Mouse (Mus musculus) layer of hippocampus, postnatal 25 days (tissue): ENCODE results near the gene Zbtb39. TPM values are rescaled to one million over a fixed set of nuclear protein-coding genes. Genes with fewer than 3 reads are reported as not detected.
"Not testable (repeated sequence)": the region's sequence is repeated elsewhere in the genome, so short reads cannot be mapped to it uniquely, and the experiment has no call there.

ENCODE experiments used
- DNase-seq, 2 experiments: peaks; one replicate each; pipeline ENCODE4 v3.0.0; 2022; ENCODE audit warnings: mixed read lengths in 2 of 2, low spot score in 1 of 2; ENCODE audit errors: extremely low spot score in 1 of 2
- total RNA-seq, 2 experiments: library from RNA; stranded (reverse); gene quantifications; 2 replicates each; pipeline ENCODE4 v1.2.3; 2021

Gene Zbtb39
- total RNA-seq, 2 experiments from 2014 or later, result 9.9 to 10.1 TPM

GRCm38 (mm10) chr10:127736266-127736665 is 3.1 kb upstream of the Zbtb39 start:
- no peak for DNase-seq

- no peak for DNase-seq
Observed at GRCm38 (mm10) chr10:127736916-127737315, 2.4 kb upstream of the Zbtb39 start.

DNA sequence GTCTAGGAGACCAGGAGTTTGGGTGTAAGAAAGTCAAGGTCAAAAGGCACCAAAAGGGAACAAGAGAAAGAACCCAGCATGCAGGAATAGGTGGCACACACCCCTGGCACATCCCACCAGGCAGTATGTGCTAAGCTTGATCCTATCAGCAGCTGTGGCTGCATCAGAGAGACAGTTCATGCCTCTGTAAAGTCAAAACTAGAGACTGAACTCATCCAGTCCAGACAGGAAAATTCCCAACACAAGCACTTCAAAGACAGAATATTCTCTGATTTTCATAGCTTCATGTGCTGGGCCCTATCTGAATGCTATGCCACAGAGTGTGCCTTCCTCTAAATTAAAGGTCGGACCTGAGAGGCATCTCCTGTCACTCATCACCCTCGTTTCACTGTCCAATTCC is 1.8 kb upstream of the Zbtb39 start:
- no peak for DNase-seq

DNA sequence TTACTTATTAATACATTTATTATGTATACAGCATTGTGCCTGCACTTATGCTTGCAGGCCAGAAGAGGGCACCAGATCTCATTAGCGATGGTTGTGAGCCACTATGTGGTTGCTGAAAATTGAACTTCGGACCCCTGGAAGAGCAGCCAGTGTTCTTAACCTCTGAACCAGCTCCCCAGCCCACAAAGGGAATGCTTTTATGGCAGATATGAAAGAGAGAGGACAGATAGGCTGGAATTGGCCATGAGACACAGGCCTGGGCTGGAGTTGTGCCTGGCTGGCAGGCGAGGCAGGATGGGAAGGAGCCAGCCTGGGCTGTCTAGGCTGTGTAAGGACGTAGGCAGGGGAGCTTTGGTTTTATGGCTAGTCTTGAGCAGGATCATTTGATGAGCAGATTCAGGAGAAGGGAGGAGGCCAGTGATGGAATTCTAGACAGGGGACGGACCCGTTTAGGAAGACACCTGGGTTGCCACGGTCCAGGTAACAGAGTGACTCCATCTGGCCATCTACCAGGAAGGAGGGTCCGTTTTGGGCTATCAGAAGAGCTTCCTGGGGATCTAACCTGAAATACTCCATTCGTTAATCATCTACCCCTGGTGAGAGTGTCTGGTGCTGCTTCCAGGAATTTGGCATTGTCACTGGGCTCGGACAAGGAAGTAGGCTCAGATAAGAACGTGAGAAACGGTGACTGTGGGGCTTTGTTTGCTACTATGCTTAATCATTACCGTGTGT is 1.0 kb upstream of the Zbtb39 start:
- DNase-seq, result peak in 1 of 2 experiments; percentile 31

DNA sequence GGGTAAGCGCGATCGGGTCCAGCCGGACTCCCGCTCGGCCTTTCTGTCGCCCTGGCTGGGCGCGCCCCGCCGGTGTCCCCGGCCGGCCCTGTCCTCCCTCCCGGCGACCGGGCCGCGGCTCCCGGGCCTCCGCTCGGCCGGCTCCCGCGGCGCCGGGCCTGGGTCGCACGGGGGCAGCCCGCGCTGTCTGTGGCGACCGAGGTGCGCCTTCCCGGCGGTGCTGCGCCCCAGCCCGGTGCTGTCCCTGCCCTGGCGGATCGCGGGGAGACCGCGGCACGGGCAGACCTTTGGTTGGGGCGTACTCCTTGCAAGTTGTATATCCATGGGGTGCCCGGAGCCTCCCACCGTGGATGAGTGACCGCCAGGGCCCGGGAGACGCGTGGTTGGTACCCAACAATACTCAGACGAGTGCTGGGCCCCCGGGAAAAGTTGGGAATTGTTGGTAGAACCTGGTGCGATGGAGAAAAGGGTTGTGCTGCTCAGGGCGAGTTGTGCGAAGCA is 373 bp downstream of the Zbtb39 start:
- DNase-seq, result no peak

- DNase-seq, result peak in 1 of 2 experiments; percentile 53
Observed at GRCm38 (mm10) chr10:127744661-127745060, 5.3 kb downstream of the Zbtb39 start.

- DNase-seq, result no peak
Observed at GRCm38 (mm10) chr10:127745886-127746285, 6.5 kb downstream of the Zbtb39 start.

DNA sequence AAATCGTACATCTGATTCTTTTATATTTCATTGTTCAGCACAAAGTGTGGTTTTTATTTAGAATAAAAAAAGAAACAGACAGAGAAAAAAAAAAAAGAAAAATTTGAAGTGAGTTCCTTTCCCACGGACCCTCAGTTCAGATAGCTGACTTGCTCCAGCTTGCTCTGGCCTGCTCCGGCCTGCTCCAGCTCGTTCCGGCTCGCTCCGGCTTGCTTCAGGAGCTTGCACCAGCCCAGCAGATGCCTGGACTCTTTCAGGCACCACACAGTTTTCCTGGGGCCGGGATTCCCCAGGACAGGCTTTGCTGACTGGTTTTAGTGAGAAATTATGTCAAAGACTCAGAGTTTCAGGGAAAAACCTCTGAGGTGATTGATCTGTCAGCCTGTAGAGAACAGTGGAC is 7.9 kb downstream of the Zbtb39 start:
- DNase-seq, result no peak

DNA sequence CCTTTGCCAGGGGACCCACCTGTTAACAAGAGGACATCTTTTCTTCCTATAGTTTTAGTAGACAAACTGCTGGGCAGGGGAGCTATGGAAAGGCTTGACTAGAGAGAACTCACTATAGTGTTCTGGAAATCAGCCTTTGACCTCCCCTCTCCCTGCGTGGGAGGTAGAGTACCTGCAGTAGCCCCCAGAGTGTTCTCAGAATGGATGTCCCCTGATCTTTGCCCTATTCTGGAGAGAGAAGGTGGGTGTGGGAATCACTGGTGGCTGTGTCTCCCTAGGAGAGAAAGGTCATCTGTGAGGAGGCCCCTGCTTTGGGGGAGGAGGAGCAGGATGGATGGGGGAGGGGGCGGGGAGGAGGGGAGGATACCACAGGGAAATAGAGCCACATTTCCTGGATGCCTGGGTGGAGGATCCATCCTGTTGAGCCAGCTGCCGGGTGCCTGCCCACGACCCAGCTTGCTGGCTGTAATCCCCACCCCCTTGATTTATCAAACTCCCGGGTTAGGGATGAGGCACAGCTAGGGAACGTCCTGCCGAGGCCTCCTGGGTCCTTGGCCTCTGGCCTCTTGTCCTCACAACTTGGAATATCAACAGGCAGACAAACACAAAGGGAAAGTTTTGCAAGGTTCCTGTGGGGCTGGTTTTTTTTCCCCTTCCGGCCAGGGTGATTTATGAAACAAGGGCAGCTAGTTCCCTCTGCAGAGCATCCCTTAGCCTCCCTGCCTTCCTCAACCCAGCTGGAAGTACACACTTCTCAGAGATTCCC is 9.7 kb downstream of the Zbtb39 start:
- no peak for DNase-seq

DNA sequence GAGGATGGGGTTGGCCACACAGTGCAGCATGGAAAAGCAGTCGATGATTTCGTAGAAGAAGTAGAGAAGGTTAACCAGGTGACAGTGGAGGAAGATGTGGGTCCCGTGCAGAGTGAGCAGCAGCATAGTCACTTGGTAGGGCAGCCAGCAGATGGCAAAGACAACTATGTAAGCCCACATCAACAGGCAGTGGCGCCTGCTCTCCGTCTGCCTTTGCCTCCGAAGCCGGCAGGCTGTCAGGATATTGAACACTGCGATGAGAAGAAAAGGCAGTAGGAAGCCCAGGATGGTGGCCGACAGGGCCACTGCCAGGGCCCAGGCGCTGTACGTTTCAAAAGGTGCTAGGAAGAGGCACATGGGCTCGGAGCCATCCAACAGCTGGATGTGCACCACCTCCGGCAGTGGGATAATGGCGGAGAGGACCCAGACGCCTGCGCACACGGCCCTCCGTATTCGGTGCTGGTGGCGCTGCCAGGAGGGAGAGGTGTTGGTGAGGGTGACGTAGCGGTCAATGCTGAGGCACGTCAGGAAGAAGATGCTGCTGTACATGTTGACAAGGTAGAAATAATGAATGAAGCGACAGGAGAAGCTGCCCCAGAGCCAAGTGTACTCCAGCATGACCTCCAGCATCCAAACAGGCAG is 10.9 kb downstream of the Zbtb39 start:
- no peak for DNase-seq

DNA sequence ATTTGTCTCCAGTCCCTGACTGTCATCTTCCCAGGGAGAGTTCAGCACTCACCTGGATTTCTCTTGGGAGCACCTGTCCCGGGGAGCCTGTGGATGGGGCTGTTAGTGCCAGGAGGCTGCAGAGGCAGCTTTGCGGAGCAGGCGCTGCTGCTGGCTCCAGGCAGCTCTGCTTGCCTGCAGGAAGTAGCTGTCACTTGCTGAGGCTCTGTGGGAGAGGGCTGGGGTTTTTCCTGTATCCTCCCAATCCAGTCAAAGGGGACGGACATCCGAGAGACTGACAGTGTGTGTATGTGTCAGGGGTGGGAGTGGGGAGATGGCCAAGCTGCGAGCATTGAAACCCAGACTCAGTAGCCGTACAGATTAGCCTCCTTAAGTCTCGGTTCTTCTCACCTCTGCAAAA is 12.2 kb downstream of the Zbtb39 start, which contains the start of gene Gpr182:
TSS of gene Gpr182 (minus strand) at position 185 of the 400 bp plus-strand sequence.
- no peak for DNase-seq

GRCm38 (mm10) chr10:127754566-127755166 is 15.3 kb downstream of the Zbtb39 start:
- DNase-seq, result no peak

- DNase-seq, result no peak
Observed at GRCm38 (mm10) chr10:127755246-127755645, 15.9 kb downstream of the Zbtb39 start.

DNA sequence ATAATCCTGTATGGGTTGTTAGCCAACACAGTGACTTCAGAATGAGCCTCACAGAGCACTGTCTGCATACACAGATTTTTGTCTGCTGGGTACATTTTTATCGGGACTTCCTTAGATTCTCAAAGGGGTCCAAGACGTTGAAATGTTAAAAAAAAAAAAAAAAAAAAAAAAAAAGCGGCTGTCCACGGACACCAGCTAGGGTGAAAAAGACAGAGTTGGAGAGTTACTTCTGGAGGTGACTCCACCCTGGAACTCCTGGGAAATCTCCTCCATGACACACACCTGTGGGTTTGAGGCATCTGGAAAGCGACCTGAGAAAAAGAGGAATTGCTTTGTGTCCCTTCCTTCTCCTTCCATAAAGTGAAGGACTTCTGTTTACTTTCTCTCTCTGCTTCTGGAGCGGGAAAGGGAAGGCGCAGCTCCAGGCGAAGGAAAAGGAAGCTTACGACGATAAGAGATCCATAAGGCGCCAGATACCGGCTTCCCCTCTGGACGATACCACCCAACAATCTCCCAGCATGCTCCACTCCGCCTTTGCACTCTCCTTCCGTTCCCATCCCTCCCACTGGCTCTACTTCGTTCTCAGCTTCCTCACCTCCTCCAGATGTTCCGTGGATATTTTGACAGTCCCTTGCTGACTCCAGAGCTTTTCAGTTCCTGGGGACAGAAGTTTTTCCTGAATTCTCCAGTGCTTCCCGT is 16.6 kb downstream of the Zbtb39 start:
- no peak for DNase-seq

DNA sequence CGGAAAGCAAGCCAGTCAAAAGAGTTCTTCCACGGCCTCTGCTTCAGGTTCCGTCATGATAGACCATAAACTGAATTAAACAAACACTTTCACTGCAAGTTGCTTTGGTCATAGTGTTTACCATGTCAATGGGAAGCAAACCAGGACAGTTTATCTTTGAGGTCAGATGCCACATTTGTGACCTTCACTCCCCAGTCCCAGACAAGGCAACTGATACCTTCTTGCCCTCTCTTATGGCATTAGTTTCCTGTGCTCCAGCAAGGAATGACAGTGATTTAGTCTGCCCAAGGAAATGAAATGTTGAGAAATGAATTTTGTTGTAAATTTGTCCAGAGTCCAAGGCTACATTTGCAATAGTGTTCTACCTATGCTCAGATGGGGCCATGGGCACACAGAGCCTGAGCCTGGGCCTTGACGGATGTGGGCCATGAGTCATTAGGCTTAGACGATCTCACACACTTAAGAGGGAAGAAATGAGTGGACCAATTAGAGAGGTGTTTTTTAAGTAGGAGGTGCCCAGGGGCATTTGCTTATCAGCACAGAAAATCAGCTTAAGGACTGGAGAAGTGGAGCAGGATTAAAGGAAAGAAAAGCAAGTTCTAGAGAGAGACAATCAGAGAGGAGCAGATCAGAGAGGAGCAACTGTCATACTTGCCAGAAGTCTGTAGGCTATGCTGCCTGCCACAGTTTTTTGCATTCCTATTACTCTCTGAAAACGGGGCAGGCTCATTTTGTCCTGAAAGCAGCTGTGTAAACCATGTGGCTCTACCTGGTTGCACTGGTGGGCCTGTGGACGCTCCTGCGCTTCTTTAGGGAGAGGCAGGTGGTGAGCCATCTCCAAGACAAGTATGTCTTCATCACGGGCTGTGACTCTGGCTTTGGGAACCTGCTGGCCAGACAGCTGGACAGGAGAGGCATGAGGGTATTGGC is 20.1 kb downstream of the Zbtb39 start, which contains the start of the genes Rdh1 and Rdh16f1:
TSS of gene Rdh1 (plus strand) at position 541 of the 930 bp plus-strand sequence.
TSS of gene Rdh16f1 (plus strand) at position 607 of the 930 bp plus-strand sequence.
- DNase-seq, result no peak

DNA sequence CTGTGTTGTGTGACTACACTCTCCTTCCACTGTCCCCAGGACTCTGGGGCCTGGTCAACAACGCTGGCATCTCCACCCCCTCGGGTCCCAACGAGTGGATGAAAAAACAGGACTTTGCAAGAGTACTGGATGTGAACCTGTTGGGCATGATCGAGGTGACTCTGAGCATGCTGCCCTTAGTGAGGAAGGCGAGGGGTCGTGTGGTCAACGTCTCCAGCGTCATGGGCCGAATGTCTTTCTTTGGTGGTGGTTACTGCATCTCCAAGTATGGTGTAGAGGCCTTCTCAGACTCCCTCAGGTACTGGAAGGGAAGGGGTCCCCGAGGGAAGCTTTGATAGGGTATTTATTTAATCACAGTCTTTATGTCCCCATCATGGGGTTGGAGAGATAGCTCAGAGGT is 23.6 kb downstream of the Zbtb39 start:
- not testable (repeated sequence) for DNase-seq

DNA sequence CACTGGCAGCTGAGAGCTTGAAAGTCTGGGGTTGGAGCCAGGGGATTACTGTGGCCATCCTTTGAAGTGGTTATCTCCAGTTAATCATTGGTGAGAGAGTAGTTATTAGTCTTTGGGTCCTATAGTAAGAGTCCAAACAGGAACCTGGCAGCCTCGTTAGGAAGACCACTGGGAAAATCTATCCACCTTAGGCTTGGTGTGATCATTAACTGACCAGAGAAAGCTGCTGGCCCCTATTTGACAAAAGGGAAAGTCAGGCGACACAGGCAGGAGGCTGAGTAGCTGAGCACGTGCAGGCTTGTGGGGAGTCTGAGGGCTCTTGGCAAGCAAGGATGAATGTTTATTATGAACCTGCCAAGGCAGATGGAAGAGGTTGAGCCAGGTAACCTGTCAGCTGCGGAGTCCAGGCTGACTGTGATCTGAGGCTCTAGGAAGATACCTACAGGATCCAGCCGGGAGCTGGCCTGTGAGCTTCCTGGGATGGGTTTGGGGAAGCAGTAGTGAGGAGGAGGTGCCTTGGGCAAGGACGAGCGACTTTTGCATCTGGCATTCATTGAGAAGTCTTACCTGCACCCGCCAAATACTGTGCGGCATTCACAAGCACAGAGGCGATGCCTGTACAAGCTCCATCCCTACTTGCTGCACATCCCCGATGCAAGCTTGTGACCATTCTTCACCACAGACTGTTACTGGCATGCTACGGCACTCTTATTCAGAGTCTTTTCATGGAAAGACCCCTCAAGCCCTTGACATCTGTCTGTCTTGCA is 24.8 kb downstream of the Zbtb39 start:
- DNase-seq, result no peak

DNA sequence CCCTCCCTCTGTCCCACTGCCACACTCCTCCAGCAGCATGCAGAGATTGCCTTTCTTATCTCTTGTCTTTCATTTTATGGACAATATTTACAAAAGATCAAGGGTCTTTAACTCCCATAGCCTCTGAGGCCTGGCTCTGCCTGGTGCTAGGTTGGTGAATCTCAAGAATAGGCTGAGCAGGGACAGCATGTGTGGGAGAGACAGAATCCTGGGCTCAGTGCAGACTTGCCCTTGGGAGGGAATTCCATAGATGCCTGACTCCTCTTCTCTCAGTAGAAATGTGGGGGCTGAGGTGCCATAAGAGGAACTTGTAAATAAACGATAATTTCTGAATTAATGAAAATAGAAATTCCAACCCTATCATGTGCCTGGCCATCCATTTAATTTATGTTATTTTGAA is 27.2 kb downstream of the Zbtb39 start:
- no peak for DNase-seq
